Mouse (Mus musculus): ENCODE data around the gene Atad1.

DNA sequence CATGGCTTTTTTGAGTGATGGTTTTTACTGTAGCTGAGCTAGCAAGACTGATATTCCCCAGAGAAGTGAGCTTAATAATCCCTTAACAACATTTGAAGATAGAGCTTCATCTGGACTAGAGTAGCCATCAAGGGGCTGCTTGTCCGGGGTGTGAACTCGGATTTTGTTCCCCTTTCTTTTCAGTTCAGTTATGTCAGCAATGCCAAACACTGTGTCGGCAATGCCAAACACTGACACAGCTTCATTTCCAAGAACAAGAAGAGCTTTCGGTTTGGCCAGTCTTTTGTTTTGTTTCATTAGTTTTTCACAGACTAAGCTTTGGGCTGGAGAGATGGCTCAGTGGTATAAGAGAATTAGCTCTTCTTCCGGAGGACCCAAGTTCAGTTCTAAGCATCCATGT lies 88.5 kb downstream of the Atad1 start:
- TF ChIP-seq CTCF (conservative IDR thresholded peaks at IDR 0.05; ENCODE audit: insufficient read depth, insufficient read length, low read depth, low read length) = no peak
- no peak for TF ChIP-seq POLR2A (IDR thresholded peaks at IDR 0.05; ENCODE audit: low read depth, low read length)

Measured in kidney, adult 2 months (tissue).